Mouse (Mus musculus) liver, postnatal 0 days (tissue): ENCODE results near the gene Ncor2. TPM values are rescaled to one million over a fixed set of nuclear protein-coding genes. Genes with fewer than 3 reads are reported as not detected.

Experiments
- ATAC-seq: fragments of 200-750 bp; cut with Nextera tagmentation; 2 replicates; pipeline ENCODE4 v1.8.0; 2017; ENCODE audit warnings: mild to moderate bottlenecking, moderate library complexity
- DNase-seq: peaks from one replicate; pipeline ENCODE4 v3.0.0-alpha.2; 2016
- H3K27ac ChIP-seq: fragments of 300-500 bp; sonication (generic); 2 replicates; pipeline ENCODE4 v1.5.1; 2014; ENCODE audit warnings: antibody characterized with exemption, moderate library complexity, mild to moderate bottlenecking, low read depth
- H3K27me3 ChIP-seq: fragments of 300-500 bp; sonication (generic); 2 replicates; pipeline ENCODE4 v1.6.1; 2014; ENCODE audit warnings: low read length, control low read depth, mixed read lengths; ENCODE audit not compliant: insufficient read depth
- H3K36me3 ChIP-seq: fragments of 300-500 bp; sonication (generic); replicated peaks from 2 replicates; pipeline ENCODE4 v1.6.1; 2014; ENCODE audit warnings: mild to moderate bottlenecking, control low read depth, low read length, moderate library complexity, mixed read lengths; ENCODE audit not compliant: insufficient read depth
- H3K4me1 ChIP-seq: fragments of 300-500 bp; sonication (generic); 2 replicates; pipeline ENCODE4 v1.6.1; 2014; ENCODE audit warnings: antibody characterized with exemption, mild to moderate bottlenecking, control low read depth; ENCODE audit not compliant: insufficient read depth
- H3K4me2 ChIP-seq: fragments of 300-500 bp; sonication (generic); 2 replicates; pipeline ENCODE4 v1.6.1; 2014; ENCODE audit warnings: low read depth, mild to moderate bottlenecking, low read length, moderate library complexity, mixed read lengths
- H3K4me3 ChIP-seq: fragments of 300-500 bp; sonication (generic); 2 replicates; pipeline ENCODE4 v1.5.1; 2014; ENCODE audit warnings: low read depth, low read length
- H3K9ac ChIP-seq: fragments of 300-500 bp; sonication (generic); replicated peaks from 2 replicates; pipeline ENCODE4 v1.6.1; 2014; ENCODE audit warnings: mild to moderate bottlenecking, moderate library complexity
- H3K9me3 ChIP-seq: fragments of 300-500 bp; sonication (generic); 2 replicates; pipeline ENCODE4 v1.6.1; 2016; ENCODE audit warnings: mild to moderate bottlenecking, control low read depth, low read length, mixed read lengths
- CTCF ChIP-seq: sonication (generic); IDR thresholded peaks from 2 replicates; pipeline ENCODE4 v1.5.1; 2016; ENCODE audit warnings: antibody characterized with exemption, low read depth
- EP300 ChIP-seq: IDR thresholded peaks from 2 replicates; pipeline ENCODE4 v1.6.1; 2016; ENCODE audit warnings: antibody characterized with exemption, low read depth, mild to moderate bottlenecking
- WGBS: fragments of 180-500 bp; shearing (Covaris S2); extraction: QIAGEN DNeasy Blood & Tissue Kit; methylation state at CpG from one replicate; pipeline ENCODE4 v1.1.7; 2014; ENCODE audit not compliant: insufficient replicate concordance; 5-methylcytosine and 5-hydroxymethylcytosine counted together
- polyA plus RNA-seq: library from polyadenylated mRNA; unstranded; fragments of >200 nt; fragmentation: Nextera tagmentation; extraction: Ambion mirVana; gene quantifications from 2 replicates; pipeline ENCODE4 v1.2.1, GENCODE M21; 2015

Ncor2 gene
- polyA plus RNA-seq, 1 experiment from 2014 or later = 3.1 TPM

DNA sequence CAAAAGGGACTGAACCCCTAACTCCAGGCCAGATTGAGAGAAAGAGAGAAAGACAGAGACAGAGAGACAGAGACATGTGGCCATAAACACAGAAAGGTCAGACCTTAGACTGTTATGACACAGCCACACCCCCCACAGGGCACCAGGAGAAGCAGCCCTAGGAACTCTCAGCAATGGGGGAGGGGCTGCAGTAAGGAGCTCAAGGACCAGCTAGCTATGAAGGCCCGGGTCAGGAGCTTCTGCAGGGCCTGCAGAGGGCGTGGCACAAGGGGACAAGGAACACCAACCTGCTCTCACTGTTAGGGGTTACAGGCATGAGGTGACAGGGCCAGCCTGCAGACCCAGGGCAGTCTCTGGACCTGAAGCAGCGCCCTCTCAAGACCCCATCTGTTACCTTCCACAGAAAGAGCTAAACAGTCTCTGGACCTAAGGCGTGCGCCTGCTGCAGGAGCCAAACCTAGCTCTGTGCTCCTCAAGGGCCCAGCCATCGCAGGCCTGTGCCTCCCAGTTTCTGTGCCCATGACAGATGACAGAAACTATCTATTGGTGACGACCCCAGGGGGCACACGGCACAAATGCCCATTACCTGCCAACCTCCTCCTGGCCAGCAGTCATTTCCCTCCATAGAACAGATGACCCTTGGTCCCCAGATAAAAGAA is 21.5 kb downstream of the Ncor2 start:
- H3K36me3 ChIP-seq = no peaks in the 10 kb centered on the region
- H3K27me3 ChIP-seq = no peaks in the 10 kb centered on the region
- H3K9me3 ChIP-seq = no peaks in the 10 kb centered on the region
- H3K4me2 ChIP-seq = no peak overlapping the region
- no peak overlapping the region for H3K4me3 ChIP-seq
- 56% methylated on average over 8 of the region's 8 CpGs for WGBS
- ATAC-seq (no peak), DNase-seq (peak; percentile 32)
- no peak overlapping the region for H3K27ac ChIP-seq
- no peak for TF ChIP-seq EP300
- TF ChIP-seq CTCF = no peak
- H3K4me1 ChIP-seq = peaks cover 35% of the 10 kb centered on the region
- 0 out of 2 replicates have a peak overlapping the region, but pooled peaks have one; percentile 13 for H3K9ac ChIP-seq

DNA sequence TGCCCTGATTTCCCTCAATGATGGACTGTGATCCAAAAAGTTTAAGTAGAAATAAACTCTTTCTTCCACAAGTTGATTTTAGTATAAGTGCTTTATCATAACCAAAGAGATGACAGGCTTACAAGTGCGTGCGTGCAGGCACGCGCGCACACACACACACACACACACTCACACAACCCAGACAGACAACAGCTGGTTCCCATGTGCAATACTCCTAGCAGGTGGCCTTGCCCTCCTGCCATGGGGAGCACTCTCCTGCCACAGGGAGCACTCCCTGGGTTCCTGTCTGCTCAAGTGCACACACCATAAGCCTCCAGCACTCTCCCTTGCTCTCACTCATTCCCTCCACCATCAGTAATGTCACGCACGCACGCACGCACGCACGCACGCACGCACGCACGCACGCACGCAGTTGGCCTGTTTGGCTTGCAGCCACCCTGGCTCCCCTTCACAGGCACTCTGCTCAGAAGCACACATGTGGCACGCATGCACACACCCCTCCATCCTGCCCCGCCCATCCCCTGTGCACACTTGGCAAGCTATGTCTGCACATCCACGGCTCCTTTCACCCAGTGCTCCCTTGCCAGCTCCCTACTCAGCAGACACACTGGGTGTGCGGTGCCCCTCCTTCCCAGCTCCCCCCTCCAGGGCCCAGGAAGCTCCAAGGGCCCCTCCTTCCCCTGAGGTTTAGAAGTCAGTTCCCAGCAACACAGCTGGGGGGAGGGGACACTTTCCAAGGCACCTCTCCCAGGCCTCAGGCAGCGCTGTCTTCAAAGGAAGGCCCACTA is 22.4 kb downstream of the Ncor2 start:
- no peak overlapping the region for H3K4me2 ChIP-seq
- no peak overlapping the region for H3K9ac ChIP-seq
- TF ChIP-seq CTCF = no peak
- TF ChIP-seq EP300 = no peak
- 79% methylated on average over 22 of the region's 22 CpGs for WGBS
- H3K4me3 ChIP-seq = no peak overlapping the region
- H3K4me1 ChIP-seq = peaks cover 35% of the 10 kb centered on the region
- peak; percentile 31 for DNase-seq
- H3K27me3 ChIP-seq = no peaks in the 10 kb centered on the region
- H3K36me3 ChIP-seq = no peaks in the 10 kb centered on the region
- no peaks in the 10 kb centered on the region for H3K9me3 ChIP-seq
- no peak overlapping the region for H3K27ac ChIP-seq
- no peak for ATAC-seq

DNA sequence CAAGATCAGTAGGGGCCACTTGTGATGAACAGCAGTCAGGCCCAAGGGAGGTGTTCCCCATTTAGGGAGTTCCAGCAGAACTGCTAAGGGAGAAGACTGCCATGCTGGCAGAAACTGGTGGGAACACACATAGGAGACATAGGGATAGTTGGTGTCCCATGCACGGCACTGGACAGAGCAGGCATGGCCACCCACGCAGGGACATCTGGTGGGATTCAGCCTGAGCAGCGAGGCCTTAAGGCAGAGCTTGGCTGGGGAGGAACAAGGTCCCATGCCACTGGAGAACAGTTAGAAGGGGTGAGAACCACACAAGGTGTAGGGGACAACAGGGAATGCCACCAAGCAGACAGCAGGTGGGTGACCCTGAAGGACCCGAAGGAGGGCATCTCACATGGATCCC is 23.6 kb downstream of the Ncor2 start:
- 86% methylated on average over 4 of the region's 4 CpGs for WGBS
- no peak overlapping the region for H3K4me3 ChIP-seq
- H3K4me2 ChIP-seq = no peak overlapping the region
- no peak for ATAC-seq
- TF ChIP-seq CTCF (no peak), EP300 (no peak)
- H3K4me1 ChIP-seq = peaks cover 35% of the 10 kb centered on the region
- H3K36me3 ChIP-seq = no peaks in the 10 kb centered on the region
- no peak overlapping the region for H3K27ac ChIP-seq
- H3K9me3 ChIP-seq = no peaks in the 10 kb centered on the region
- no peak overlapping the region for H3K9ac ChIP-seq
- no peaks in the 10 kb centered on the region for H3K27me3 ChIP-seq
- no peak for DNase-seq

DNA sequence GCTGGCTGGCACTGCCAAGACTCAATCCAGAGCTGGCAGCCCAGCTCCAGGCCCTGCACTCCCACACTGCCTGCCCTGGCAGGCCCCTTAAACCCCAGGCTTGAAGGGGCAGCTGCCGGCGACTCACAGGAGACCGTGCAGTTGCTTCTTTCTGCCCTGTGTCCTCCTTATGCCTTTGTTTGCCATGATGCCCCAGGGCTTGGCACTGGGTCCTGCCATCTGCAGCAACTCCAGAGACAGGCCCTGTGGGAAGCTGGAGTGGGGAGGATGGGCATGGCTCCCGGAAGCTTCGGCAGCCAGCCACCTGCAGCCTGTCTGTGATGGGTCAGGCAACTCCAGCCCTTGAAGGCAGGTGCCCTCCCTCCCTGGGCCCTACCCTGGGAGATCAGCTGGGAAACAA is 24.0 kb downstream of the Ncor2 start:
- DNase-seq (no peak), ATAC-seq (no peak)
- no peak overlapping the region for H3K4me2 ChIP-seq
- 89% methylated on average over 5 of the region's 5 CpGs for WGBS
- no peaks in the 10 kb centered on the region for H3K27me3 ChIP-seq
- no peak overlapping the region for H3K4me3 ChIP-seq
- H3K36me3 ChIP-seq = no peaks in the 10 kb centered on the region
- TF ChIP-seq EP300 (no peak), CTCF (no peak)
- peaks cover 33% of the 10 kb centered on the region for H3K4me1 ChIP-seq
- H3K9me3 ChIP-seq = no peaks in the 10 kb centered on the region
- H3K9ac ChIP-seq = no peak overlapping the region
- no peak overlapping the region for H3K27ac ChIP-seq

DNA sequence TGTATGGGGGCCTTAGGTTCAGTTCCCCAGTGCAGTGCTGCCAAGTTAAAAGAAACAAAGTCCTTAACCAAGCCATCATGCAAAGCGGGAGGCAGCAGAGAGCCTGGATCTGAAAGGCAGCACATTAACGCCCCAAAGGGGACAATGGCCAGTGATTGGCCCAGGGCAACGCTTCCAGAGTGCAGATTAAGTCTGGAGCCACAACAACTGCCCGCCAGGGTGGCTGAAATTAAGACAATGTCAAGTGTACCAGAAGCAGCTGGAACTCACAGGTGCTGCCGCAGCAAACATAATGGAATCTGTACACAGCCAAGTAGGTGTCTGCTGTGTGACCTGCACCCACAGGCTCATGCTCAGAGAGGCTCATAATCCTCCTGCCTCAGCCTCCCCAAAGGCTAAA is 24.8 kb downstream of the Ncor2 start:
- no peak overlapping the region for H3K27ac ChIP-seq
- no peaks in the 10 kb centered on the region for H3K27me3 ChIP-seq
- no peak overlapping the region for H3K9ac ChIP-seq
- TF ChIP-seq CTCF = no peak
- TF ChIP-seq EP300 = no peak
- H3K4me2 ChIP-seq = no peak overlapping the region
- ATAC-seq (no peak), DNase-seq (no peak)
- no peaks in the 10 kb centered on the region for H3K9me3 ChIP-seq
- no peaks in the 10 kb centered on the region for H3K36me3 ChIP-seq
- H3K4me3 ChIP-seq = no peak overlapping the region
- H3K4me1 ChIP-seq = peaks cover 25% of the 10 kb centered on the region
- WGBS = 77% methylated on average over 5 of the region's 5 CpGs

DNA sequence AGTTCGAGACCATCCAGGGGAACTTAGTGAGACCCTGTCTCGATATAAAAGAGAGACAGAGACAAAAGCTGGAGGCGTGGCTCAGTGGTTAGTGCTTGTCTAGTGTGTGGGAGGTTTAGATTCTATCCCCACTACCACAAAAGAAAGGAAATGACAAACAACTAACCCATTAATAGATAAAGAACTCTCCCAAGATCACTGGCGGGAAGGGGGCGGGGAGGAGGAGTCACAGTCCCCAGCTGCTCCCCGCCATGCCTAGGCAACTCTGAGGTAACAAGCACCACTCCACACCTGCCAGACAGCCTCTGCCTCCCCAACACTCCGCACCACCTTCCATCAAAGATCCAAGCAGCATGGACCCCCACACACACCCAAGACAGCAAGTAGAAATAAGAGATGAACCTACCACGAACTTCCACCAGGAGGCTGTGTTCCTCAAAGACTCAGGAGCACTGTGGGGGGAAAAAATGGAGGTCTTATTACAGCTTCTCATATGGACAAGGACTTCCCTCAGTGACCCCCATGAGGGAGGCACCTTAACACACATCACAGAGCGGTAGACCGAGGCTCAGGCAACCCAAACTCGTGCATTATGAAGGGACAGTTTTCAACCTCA is 25.7 kb downstream of the Ncor2 start:
- TF ChIP-seq EP300 (no peak), CTCF (peak; percentile 27; the same call in 1 of the 2 replicates)
- no peak for DNase-seq
- no peak overlapping the region for H3K4me2 ChIP-seq
- WGBS = 71% methylated on average over 11 of the region's 11 CpGs
- H3K9me3 ChIP-seq = no peaks in the 10 kb centered on the region
- H3K36me3 ChIP-seq = no peaks in the 10 kb centered on the region
- no peak for ATAC-seq
- H3K4me1 ChIP-seq = peaks cover 16% of the 10 kb centered on the region
- no peak overlapping the region for H3K9ac ChIP-seq
- no peak overlapping the region for H3K27ac ChIP-seq
- H3K27me3 ChIP-seq = no peaks in the 10 kb centered on the region
- H3K4me3 ChIP-seq = no peak overlapping the region
